Mouse (Mus musculus): ENCODE measurements around the gene Rabgef1. TPM values are rescaled to one million over a fixed set of nuclear protein-coding genes. Genes with fewer than 3 reads are reported as not detected.

The Rabgef1 gene
- polyA plus RNA-seq, 1 experiment = 25.4 TPM

- peak overlapping the region; percentile 53 for H3K27ac ChIP-seq (ENCODE audit: insufficient read depth, low read depth, low read length)
- H3K4me3 ChIP-seq (ENCODE audit: insufficient read depth, low read length) = peak overlapping the region; percentile 94
- H3K4me1 ChIP-seq (ENCODE audit: control insufficient read depth, insufficient read depth, low read length) = peaks cover 21% of the 10 kb centered on the region
- TF ChIP-seq POLR2A (IDR thresholded peaks at IDR 0.05; ENCODE audit: borderline replicate concordance, low read depth, low read length) = no peak
- no peak for TF ChIP-seq CTCF (IDR thresholded peaks at IDR 0.05; ENCODE audit: low read depth, low read length)
These were observed 85.2 kb downstream of the Rabgef1 start for GRCm38 (mm10) chr5:130256678-130257271.

GRCm38 (mm10) chr5:130257303-130257702, 85.7 kb downstream of the Rabgef1 start:
- Histone ChIP-seq H3K4me3 (ENCODE audit: insufficient read depth, low read length) (peak overlapping the region; percentile 94), H3K27ac (ENCODE audit: insufficient read depth, low read depth, low read length) (0 out of 2 replicates have a peak overlapping the region, but pooled peaks have one; percentile 3), H3K4me1 (ENCODE audit: control insufficient read depth, insufficient read depth, low read length) (peaks cover 25% of the 10 kb centered on the region)
- TF ChIP-seq POLR2A (IDR thresholded peaks at IDR 0.05; ENCODE audit: borderline replicate concordance, low read depth, low read length) = no peak
- no peak for TF ChIP-seq CTCF (IDR thresholded peaks at IDR 0.05; ENCODE audit: low read depth, low read length)

GRCm38 (mm10) chr5:130263454-130263853, 91.9 kb downstream of the Rabgef1 start:
- H3K27ac ChIP-seq (ENCODE audit: insufficient read depth, low read depth, low read length) = no peak overlapping the region
- peaks cover 19% of the 10 kb centered on the region for H3K4me1 ChIP-seq (ENCODE audit: control insufficient read depth, insufficient read depth, low read length)
- TF ChIP-seq CTCF (IDR thresholded peaks at IDR 0.05; ENCODE audit: low read depth, low read length) (no peak), POLR2A (IDR thresholded peaks at IDR 0.05; ENCODE audit: borderline replicate concordance, low read depth, low read length) (no peak)
- H3K4me3 ChIP-seq (ENCODE audit: insufficient read depth, low read length) = no peak overlapping the region

Other genes starting within 250 kb of the Rabgef1 start
- gene Vkorc1l1, start 229.8 kb upstream of the Rabgef1 start, polyA plus RNA-seq (2012; ENCODE audit: insufficient read depth, insufficient read length, missing spikeins) = 16.5 and 17.7 TPM in 2 replicates
- 340 and 349 TPM in 2 replicates for gene Gusb, start 168.7 kb upstream of the Rabgef1 start, polyA plus RNA-seq (2012; ENCODE audit: insufficient read depth, insufficient read length, missing spikeins)
- 72.7 and 80.7 TPM in 2 replicates for gene Asl, start 142.6 kb upstream of the Rabgef1 start, polyA plus RNA-seq (2012; ENCODE audit: insufficient read depth, insufficient read length, missing spikeins)
- 30.1 and 31.5 TPM in 2 replicates for gene Crcp, start 142.5 kb upstream of the Rabgef1 start, polyA plus RNA-seq (2012; ENCODE audit: insufficient read depth, insufficient read length, missing spikeins)
- gene Tpst1, start 98.5 kb upstream of the Rabgef1 start, polyA plus RNA-seq (2012; ENCODE audit: insufficient read depth, insufficient read length, missing spikeins) = 14.7 and 15.5 TPM in 2 replicates
- gene Kctd7, start 26.9 kb upstream of the Rabgef1 start, polyA plus RNA-seq (2012; ENCODE audit: insufficient read depth, insufficient read length, missing spikeins) = 4.8 and 5.8 TPM in 2 replicates
- 30.3 and 33.4 TPM in 2 replicates for gene Tmem248, start 45.3 kb downstream of the Rabgef1 start, polyA plus RNA-seq (2012; ENCODE audit: insufficient read depth, insufficient read length, missing spikeins)
- 87.1 and 111 TPM in 2 replicates for gene Sbds, start 83.7 kb downstream of the Rabgef1 start, polyA plus RNA-seq (2012; ENCODE audit: insufficient read depth, insufficient read length, missing spikeins)
- 12.3 and 12.7 TPM in 2 replicates for gene Tyw1, start 83.8 kb downstream of the Rabgef1 start, polyA plus RNA-seq (2012; ENCODE audit: insufficient read depth, insufficient read length, missing spikeins)
- not detected in 2 replicates for gene Caln1, start 197.7 kb downstream of the Rabgef1 start, polyA plus RNA-seq (2012; ENCODE audit: insufficient read depth, insufficient read length, missing spikeins)
- not detected in 2 replicates for gene A330070K13Rik, start 212.8 kb downstream of the Rabgef1 start, polyA plus RNA-seq (2012; ENCODE audit: insufficient read depth, insufficient read length, missing spikeins)

Data from bone marrow macrophage, adult 2 months (primary cell).